Mouse (Mus musculus) small intestine, adult 2 months (tissue): ENCODE results near the gene Bfar.

ENCODE experiments used
- CTCF ChIP-seq: fragments of 200-500 bp; IDR thresholded peaks from 2 replicates; pipeline ENCODE4 v1.5.1; 2012; ENCODE audit warnings: low read depth, mild to moderate bottlenecking, control low read depth, inconsistent platforms, low read length, moderate library complexity, mixed read lengths; ENCODE audit not compliant: insufficient replicate concordance, insufficient read length; ENCODE audit errors: extremely low read depth
- POLR2A ChIP-seq: fragments of 200-500 bp; IDR thresholded peaks from 2 replicates; pipeline ENCODE4 v1.6.1; 2012; ENCODE audit warnings: low read depth, mild to moderate bottlenecking, control low read depth, inconsistent platforms, low read length, moderate library complexity

DNA sequence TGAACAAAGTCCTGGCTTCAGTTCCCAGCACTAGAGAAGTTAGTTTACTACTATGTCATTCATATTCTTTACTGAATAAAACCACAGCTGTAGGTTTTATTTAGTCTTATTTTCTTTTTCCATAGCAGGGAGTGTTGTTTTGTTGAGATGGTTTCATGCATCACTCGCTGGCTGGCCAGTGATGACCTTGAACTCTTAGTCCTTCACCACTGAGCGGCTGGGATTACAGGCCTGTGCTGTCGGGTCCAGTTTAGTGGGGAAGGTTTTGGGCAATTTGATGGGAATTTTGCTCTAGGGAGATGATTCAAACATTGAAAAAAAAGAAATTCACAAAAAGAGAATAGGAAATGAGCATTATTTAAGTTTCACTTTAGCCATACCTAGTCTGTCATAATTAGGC is 2.9 kb downstream of the Bfar start:
- TF ChIP-seq CTCF, result no peak
- TF ChIP-seq POLR2A, result no peak
